Mouse (Mus musculus) stomach, postnatal 0 days (tissue): ENCODE measurements at regions not wholly inside any gene's neighbourhood (a gene's known extent, or its start where the extent isn't known, plus 50 kb on each side); places are given as distances from the start of the nearest gene placed in this dataset.

ENCODE experiments used
- CTCF ChIP-seq: IDR thresholded peaks from 2 replicates; pipeline ENCODE4 v1.5.1; 2016; ENCODE audit warnings: antibody characterized with exemption, low read depth, mild to moderate bottlenecking, moderate library complexity
- EP300 ChIP-seq: optimal IDR thresholded peaks from 2 replicates; pipeline ENCODE3; 2016; ENCODE audit warnings: antibody characterized with exemption

GRCm38 (mm10) chr10:19177414-19177813 is 162.0 kb upstream of the Tnfaip3 start:
- TF ChIP-seq CTCF (no peak), EP300 (no peak)
